Mouse (Mus musculus) midbrain, embryonic 14.5 days (tissue): Measurements from ENCODE around the gene Ttc3. TPM values are rescaled to one million over a fixed set of nuclear protein-coding genes. Genes with fewer than 3 reads are reported as not detected.

Experiments
- ATAC-seq: fragments of 200-750 bp; cut with Nextera tagmentation; 2 replicates; pipeline ENCODE4 v1.8.0; 2017; ENCODE audit warnings: moderate number of reproducible peaks, moderate library complexity; ENCODE audit not compliant: low FRiP score, low TSS enrichment
- DNase-seq: peaks from one replicate; pipeline ENCODE4 v3.0.0-alpha.2; 2015
- H3K27ac ChIP-seq: fragments of 300-500 bp; sonication (generic); replicated peaks from 2 replicates; pipeline ENCODE4 v1.5.1; 2014; ENCODE audit warnings: mild to moderate bottlenecking, low read depth, low read length, moderate library complexity
- H3K27me3 ChIP-seq: fragments of 300-500 bp; sonication (generic); 2 replicates; pipeline ENCODE4 v1.6.1; 2014; ENCODE audit warnings: low read length, control low read depth, mixed read lengths; ENCODE audit not compliant: control insufficient read depth, insufficient read depth
- H3K36me3 ChIP-seq: fragments of 300-500 bp; sonication (generic); 2 replicates; pipeline ENCODE4 v1.6.1; 2014; ENCODE audit warnings: low read length, control low read depth; ENCODE audit not compliant: control insufficient read depth, insufficient read depth
- H3K4me1 ChIP-seq: fragments of 300-500 bp; sonication (generic); 2 replicates; pipeline ENCODE4 v1.6.1; 2014; ENCODE audit warnings: mild to moderate bottlenecking, antibody characterized with exemption, low read length, control low read depth; ENCODE audit not compliant: control insufficient read depth, insufficient read depth
- H3K4me2 ChIP-seq: fragments of 300-500 bp; sonication (generic); 2 replicates; pipeline ENCODE4 v1.6.1; 2014; ENCODE audit warnings: mild to moderate bottlenecking, low read length, moderate library complexity
- H3K4me3 ChIP-seq: fragments of 300-500 bp; sonication (generic); replicated peaks from 2 replicates; pipeline ENCODE4 v1.5.1; 2014; ENCODE audit warnings: low read depth, low read length
- H3K9ac ChIP-seq: fragments of 300-500 bp; sonication (generic); replicated peaks from 2 replicates; pipeline ENCODE4 v1.6.1; 2014; ENCODE audit warnings: mild to moderate bottlenecking, low read length, moderate library complexity
- H3K9me3 ChIP-seq: fragments of 300-500 bp; sonication (generic); 2 replicates; pipeline ENCODE4 v1.6.1; 2016; ENCODE audit warnings: low read length, control low read depth, mixed read lengths; ENCODE audit not compliant: control insufficient read depth
- WGBS: fragments of 180-500 bp; shearing (Covaris S2); extraction: QIAGEN DNeasy Blood & Tissue Kit; methylation state at CpG from one replicate; pipeline ENCODE4 v1.1.7; 2014; 5-methylcytosine and 5-hydroxymethylcytosine counted together
- polyA plus RNA-seq: library from polyadenylated mRNA; unstranded; fragments of >200 nt; fragmentation: Nextera tagmentation; extraction: Ambion mirVana; gene quantifications from 2 replicates; pipeline ENCODE4 v1.2.1, GENCODE M21; 2014

Ttc3 gene
- 1,082 and 1,144 TPM in 2 replicates for polyA plus RNA-seq

DNA sequence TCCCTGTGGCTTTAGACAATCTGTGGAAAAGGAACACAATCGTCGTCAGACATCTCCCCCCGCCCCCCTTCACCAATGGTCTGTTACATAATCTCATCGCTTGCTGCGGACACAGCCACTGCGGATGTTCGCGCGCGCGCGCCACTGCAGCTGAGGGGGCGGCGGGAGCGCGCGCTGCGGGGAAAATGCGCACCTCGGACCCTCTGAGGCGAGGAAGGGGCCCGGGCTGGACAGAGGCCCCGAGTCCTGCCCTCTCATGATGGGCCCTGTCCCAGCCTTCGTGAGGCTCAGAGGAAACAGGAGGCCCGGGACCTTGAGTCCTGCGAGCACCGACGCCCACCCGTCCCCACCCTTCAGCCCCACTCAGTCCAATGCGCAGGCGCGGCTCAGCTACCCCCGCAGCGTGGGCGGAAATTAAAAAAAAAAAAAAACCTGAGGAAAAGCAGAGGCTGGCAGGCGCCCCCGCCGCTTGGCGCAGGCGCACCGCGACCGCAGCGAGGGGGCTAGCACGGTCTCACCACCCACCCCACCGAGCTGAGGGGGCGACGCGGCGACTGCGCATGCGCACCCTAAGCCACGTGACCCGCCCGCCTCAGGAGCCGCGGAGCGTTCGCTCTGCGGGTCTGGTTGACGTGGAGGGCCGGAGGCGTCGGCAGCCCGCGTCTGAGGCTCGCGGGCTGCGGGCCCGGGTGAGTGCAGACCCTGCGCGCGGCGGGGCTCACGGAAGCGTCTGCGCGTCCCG lies at the start of gene Ttc3:
TSS of gene Ttc3 (plus strand) at position 446 of the 742 bp plus-strand sequence.
- peak; percentile 99 for DNase-seq

DNA sequence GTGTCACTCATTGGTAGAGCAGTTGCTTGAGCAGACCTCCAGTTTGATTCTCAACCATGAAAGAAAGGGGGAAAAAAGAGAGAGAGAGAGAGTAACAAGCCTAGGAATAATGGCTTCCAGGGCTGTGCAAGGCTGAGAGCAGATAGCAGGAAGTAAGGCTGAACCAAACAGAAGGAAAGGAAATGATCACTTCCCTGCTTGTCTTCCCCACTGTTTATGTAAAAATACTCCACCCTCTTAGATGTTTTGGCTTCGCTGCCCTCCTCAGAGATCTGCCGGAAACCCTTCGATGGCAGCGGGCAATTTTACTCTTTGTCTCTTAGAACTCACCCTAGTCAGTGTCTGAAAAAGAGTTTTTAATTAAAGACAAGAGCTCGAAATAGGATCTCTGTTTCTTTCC lies 46.7 kb upstream of the Ttc3 start:
- no peak overlapping the region for H3K4me3 ChIP-seq
- no peaks in the 10 kb centered on the region for H3K36me3 ChIP-seq
- no peak overlapping the region for H3K4me2 ChIP-seq
- H3K27me3 ChIP-seq: peaks cover 7% of the 10 kb centered on the region
- ATAC-seq (no peak), DNase-seq (no peak)
- WGBS: 80% methylated on average over 5 of the region's 5 CpGs
- H3K4me1 ChIP-seq: peaks cover 9% of the 10 kb centered on the region
- no peaks in the 10 kb centered on the region for H3K9me3 ChIP-seq
- no peak overlapping the region for H3K9ac ChIP-seq
- H3K27ac ChIP-seq: no peak overlapping the region

More for the DNA sequence above, at the start of gene Ttc3:
- no peaks in the 10 kb centered on the region for H3K9me3 ChIP-seq
- H3K36me3 ChIP-seq: peaks cover 6% of the 10 kb centered on the region; the same call in 1 of the 2 replicates
- peak within 1 kb of the TSS; percentile 96 for H3K4me3 ChIP-seq
- H3K4me1 ChIP-seq: peaks cover 37% of the 10 kb centered on the region
- peak within 1 kb of the TSS; percentile 99 for H3K9ac ChIP-seq
- H3K27ac ChIP-seq: peak within 1 kb of the TSS; percentile 99
- ATAC-seq: peak; percentile 81
- no peaks in the 10 kb centered on the region for H3K27me3 ChIP-seq
- peak within 1 kb of the TSS; percentile 80 for H3K4me2 ChIP-seq
- under 1% methylated on average over 79 of the region's 79 CpGs for WGBS

DNA sequence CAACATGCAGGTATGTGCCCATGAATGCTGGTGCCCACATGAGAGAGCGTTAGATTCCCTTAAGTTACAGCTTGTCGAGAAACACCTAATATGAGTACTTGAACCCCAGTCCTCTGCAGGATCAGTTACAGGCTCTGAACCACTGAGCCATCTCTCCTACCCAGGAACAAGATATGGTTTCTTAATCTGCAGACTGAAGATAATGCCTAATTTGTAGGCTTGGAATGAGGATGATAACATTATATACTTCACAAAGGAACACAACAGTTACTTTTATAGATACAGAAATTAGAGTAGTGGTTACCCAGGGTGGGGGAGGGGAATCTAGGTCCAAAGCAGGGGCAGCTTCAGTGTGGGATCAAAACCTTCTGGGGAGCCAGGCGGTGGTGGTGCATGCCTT lies 44.4 kb upstream of the Ttc3 start:
- Histone ChIP-seq H3K4me2 (no peak overlapping the region), H3K4me1 (peaks cover 20% of the 10 kb centered on the region), H3K27me3 (peaks cover 13% of the 10 kb centered on the region), H3K9ac (no peak overlapping the region), H3K9me3 (no peaks in the 10 kb centered on the region), H3K36me3 (no peaks in the 10 kb centered on the region), H3K27ac (no peak overlapping the region), H3K4me3 (no peak overlapping the region)
- ATAC-seq (no peak), DNase-seq (no peak)
- 92% methylated on average over 3 of the region's 3 CpGs for WGBS

DNA sequence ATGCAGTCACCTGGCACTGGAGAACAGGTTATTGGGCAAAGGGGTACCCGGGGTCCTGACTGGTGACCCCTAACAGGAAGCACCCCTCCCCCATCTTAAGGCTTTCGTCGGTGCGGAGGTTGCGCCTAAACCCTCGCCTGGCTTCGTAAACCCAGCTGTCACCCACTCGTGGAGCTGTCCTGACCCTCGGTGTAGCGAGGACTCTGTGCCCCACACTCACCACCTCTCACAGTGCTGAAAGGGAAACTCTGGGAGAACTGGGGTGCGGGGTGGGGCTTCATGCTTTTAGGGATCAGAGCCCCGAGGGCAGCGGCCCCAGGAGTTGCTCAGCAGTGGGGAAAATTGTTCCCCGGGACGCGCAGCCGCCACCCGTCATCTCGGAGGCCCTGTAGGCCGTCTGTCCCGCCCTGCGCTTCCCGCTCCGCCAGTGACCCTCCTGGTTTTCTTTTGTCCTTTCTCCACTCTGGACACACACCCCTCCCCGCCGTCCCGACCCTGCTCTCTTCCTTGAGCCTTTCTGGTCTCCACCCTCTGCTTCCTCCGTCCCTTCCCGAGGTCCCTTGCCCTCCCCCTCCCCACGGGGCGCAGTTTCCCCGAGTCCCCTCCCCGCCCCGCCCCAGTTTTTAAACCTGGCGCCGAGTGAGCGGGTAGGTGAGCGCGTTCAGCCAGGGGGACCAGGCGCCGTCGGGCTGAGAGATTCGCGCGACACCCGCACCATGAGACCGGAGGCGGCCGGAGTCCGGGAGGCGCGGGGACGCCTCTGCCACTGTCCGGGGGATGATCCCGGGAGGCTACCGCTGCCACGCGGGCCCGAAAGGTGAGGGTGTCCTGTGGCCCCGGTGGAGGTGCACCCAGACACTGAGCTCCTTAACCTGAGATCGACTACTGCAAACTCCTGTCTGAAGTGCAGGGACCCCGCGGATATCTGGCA lies 42.4 kb upstream of the Ttc3 start, which contains the start of gene Ripply3:
TSS of gene Ripply3 (plus strand) at position 640 of the 931 bp plus-strand sequence.
- peak within 1 kb of the TSS; percentile 34; the same call in 1 of the 2 replicates for H3K9ac ChIP-seq

DNA sequence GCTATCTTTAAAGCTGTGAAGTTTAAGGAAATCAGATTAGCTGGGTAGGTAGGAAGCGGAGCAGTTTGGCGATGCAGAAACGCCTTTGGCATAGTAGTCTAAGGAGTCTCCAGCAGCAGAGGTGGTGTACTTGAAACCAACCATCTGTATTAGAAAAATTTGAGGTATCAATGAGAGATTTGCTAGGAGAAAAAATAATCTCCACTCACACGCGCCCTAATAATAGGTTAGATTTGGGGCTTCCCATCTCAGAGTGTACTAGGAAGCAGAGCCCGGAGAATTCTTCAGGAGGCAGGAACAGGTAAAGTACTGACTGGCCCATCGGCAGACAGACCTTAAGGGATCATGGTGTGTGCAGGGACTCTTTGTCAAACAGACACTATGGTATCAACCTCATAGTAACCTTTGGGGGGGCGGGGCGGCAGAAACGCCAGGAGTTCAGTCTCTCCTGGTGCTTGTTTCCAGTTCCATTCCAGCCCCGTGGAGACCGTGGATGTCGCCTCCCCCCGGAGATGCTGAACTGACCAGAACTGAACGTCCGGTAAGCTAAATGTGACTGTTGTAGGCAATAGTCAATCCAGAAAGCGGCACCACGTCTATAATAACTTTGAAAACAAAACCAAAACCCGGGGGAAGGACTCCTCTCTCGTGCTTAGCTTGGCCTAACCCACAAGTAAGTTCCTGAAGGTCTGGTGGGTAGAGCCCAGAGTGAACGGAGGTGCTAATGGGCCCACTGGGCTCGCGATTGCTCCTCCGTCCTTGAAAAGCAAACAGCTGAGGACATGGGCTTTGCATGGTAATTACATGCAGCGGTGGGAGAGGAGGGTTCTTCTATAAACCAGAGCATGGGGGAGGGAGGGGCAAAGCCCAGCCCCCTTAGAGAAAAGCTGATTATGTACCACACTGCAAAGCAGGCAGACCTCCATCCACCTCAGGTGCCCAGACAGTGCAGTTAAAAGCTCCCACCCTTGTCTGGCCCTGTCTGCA lies 41.2 kb upstream of the Ttc3 start:
- Histone ChIP-seq H3K9me3 (no peaks in the 10 kb centered on the region), H3K4me1 (peaks cover 20% of the 10 kb centered on the region), H3K36me3 (no peaks in the 10 kb centered on the region), H3K27ac (no peak overlapping the region), H3K4me3 (peak overlapping the region; percentile 35), H3K27me3 (peaks cover 13% of the 10 kb centered on the region), H3K9ac (no peak overlapping the region), H3K4me2 (peak overlapping the region; percentile 63)
- DNase-seq (peak; percentile 59), ATAC-seq (no peak)
- WGBS: 6% methylated on average over 25 of the region's 25 CpGs

More for the DNA sequence above, 42.4 kb upstream of the Ttc3 start, which contains the start of gene Ripply3:
- ATAC-seq (no peak; the same call in 1 of the 2 replicates), DNase-seq (peak; percentile 39)
- H3K4me2 ChIP-seq: peak within 1 kb of the TSS; percentile 63
- H3K27ac ChIP-seq: no peak within 1 kb of the TSS
- H3K4me3 ChIP-seq: peak within 1 kb of the TSS; percentile 35
- no peaks in the 10 kb centered on the region for H3K36me3 ChIP-seq
- WGBS: under 1% methylated on average over 63 of the region's 63 CpGs
- H3K4me1 ChIP-seq: peaks cover 20% of the 10 kb centered on the region
- no peaks in the 10 kb centered on the region for H3K9me3 ChIP-seq
- peaks cover 13% of the 10 kb centered on the region for H3K27me3 ChIP-seq

DNA sequence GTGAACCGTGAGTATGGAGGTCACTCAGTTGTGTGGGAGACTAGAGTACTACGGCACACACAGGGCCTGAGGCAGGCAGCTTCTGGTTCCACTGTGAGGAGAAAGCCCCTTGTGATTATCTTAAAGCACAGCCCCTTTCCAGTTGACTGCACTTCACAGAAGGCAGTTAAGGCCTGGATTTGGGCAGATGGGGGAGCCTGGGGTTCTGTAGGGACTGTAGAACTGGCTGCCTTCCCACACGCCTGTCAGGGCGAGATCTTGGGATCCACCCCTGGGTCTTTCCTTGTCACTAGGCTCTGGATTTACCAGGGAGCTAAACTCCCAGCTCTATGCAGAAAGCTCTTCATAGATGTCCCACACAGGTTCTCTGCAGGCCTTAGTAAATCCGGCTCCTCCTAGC lies 40.0 kb upstream of the Ttc3 start:
- Histone ChIP-seq H3K36me3 (no peaks in the 10 kb centered on the region), H3K27me3 (peaks cover 13% of the 10 kb centered on the region), H3K4me2 (no peak overlapping the region), H3K9me3 (no peaks in the 10 kb centered on the region), H3K27ac (no peak overlapping the region), H3K4me1 (peaks cover 20% of the 10 kb centered on the region), H3K4me3 (no peak overlapping the region), H3K9ac (no peak overlapping the region)
- DNase-seq: peak; percentile 17
- no peak for ATAC-seq
- WGBS: 39% methylated on average over 5 of the region's 5 CpGs

DNA sequence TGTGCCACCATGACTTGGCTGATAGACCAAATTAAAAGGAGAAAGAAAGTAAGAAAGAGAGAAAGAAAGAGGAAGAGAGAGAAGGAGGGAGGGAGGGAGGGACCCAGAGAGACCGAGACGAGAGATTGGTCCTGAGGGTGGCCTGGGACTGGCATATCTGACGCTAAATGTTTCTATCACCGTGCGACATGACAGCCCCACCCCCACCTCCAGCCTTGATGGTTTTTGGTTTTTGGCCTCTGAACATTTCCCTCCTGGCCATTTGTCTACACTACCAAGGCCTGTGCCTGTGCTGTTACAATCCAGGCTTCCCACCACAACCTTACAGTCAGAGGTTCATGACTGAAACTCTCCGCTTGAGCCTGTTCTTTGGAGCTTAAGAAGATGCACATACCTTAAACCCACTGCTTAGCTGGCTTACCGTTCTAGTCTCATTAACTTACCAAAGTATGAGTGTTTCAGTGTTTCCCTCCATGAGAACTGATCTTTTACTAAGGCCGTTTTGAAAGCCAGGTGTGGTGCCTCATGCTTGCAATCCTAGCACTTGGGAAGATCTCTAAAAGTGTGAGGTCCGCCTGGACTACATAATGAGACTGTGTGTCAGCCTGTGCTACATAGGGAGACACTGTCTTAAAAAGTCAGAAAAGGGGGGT lies 39.1 kb upstream of the Ttc3 start:
- Histone ChIP-seq H3K36me3 (no peaks in the 10 kb centered on the region), H3K4me3 (no peak overlapping the region), H3K4me1 (peaks cover 20% of the 10 kb centered on the region), H3K27ac (no peak overlapping the region), H3K9me3 (no peaks in the 10 kb centered on the region), H3K27me3 (peaks cover 13% of the 10 kb centered on the region), H3K4me2 (no peak overlapping the region), H3K9ac (no peak overlapping the region)
- 83% methylated on average over 9 of the region's 9 CpGs for WGBS
- ATAC-seq: no peak
- no peak for DNase-seq
